Mouse (Mus musculus) liver, embryonic 15.5 days (tissue): ENCODE measurements around the gene Prkce. TPM values are rescaled to one million over a fixed set of nuclear protein-coding genes. Genes with fewer than 3 reads are reported as not detected.

Experiments used
- ATAC-seq: fragments of 200-750 bp; cut with Nextera tagmentation; 2 replicates; pipeline ENCODE4 v1.8.0; 2017; ENCODE audit warnings: moderate number of reproducible peaks, mild to moderate bottlenecking, moderate library complexity; ENCODE audit not compliant: insufficient read depth
- H3K27ac ChIP-seq: fragments of 300-500 bp; sonication (generic); replicated peaks from 2 replicates; pipeline ENCODE4 v1.5.1; 2015; ENCODE audit warnings: mild to moderate bottlenecking, inconsistent platforms
- H3K27me3 ChIP-seq: fragments of 300-500 bp; sonication (generic); 2 replicates; pipeline ENCODE4 v1.6.1; 2015; ENCODE audit warnings: mild to moderate bottlenecking, inconsistent platforms
- H3K36me3 ChIP-seq: fragments of 300-500 bp; sonication (generic); replicated peaks from 2 replicates; pipeline ENCODE4 v1.6.1; 2015; ENCODE audit warnings: moderate library complexity, mild to moderate bottlenecking, inconsistent platforms
- H3K4me1 ChIP-seq: fragments of 300-500 bp; sonication (generic); replicated peaks from 2 replicates; pipeline ENCODE4 v1.6.1; 2015; ENCODE audit warnings: inconsistent platforms
- H3K4me2 ChIP-seq: fragments of 300-500 bp; sonication (generic); 2 replicates; pipeline ENCODE4 v1.6.1; 2015; ENCODE audit warnings: moderate library complexity, mild to moderate bottlenecking, inconsistent platforms
- H3K4me3 ChIP-seq: fragments of 300-500 bp; sonication (generic); replicated peaks from 2 replicates; pipeline ENCODE4 v1.5.1; 2015; ENCODE audit warnings: mild to moderate bottlenecking, inconsistent platforms
- H3K9ac ChIP-seq: fragments of 300-500 bp; sonication (generic); 2 replicates; pipeline ENCODE4 v1.6.1; 2015; ENCODE audit warnings: moderate library complexity, mild to moderate bottlenecking, inconsistent platforms
- H3K9me3 ChIP-seq: fragments of 300-500 bp; sonication (generic); replicated peaks from 2 replicates; pipeline ENCODE4 v1.6.1; 2016; ENCODE audit warnings: inconsistent platforms
- WGBS: fragments of 180-500 bp; shearing (Covaris S2); methylation state at CpG from one replicate; pipeline ENCODE4 v1.1.7; 2015; ENCODE audit warnings: mixed read lengths; ENCODE audit not compliant: insufficient replicate concordance; 5-methylcytosine and 5-hydroxymethylcytosine counted together
- polyA plus RNA-seq: library from polyadenylated mRNA; unstranded; fragments of >200 nt; fragmentation: Nextera tagmentation; extraction: Ambion mirVana; gene quantifications from 2 replicates; pipeline ENCODE4 v1.2.1, GENCODE M21; 2015

The Prkce gene
- polyA plus RNA-seq, 1 experiment from 2014 or later: 0.79 TPM

DNA sequence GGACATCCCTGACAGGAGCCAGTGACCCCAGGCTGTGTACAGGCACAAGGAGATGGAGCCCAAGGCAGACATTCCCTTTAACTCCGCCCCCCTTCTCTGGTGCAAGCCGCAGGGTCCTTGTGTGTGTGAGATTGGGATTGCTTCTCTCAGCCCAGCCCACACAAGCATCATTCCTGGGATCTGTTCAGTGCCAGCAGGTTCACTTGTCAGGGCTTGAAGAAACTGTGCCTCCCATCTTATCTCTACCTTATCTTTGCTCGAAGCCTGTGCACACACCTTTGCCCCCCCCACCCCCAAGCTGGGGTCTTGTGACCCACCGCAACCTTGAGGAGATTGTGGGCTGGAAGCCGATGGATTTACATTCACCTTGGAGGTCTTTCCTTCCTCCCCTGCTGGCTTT is 508.8 kb downstream of the Prkce start:
- Histone ChIP-seq H3K4me1 (no peaks in the 10 kb centered on the region), H3K9ac (no peak overlapping the region), H3K4me3 (no peak overlapping the region), H3K27me3 (no peaks in the 10 kb centered on the region), H3K36me3 (no peaks in the 10 kb centered on the region), H3K4me2 (no peak overlapping the region), H3K27ac (no peak overlapping the region), H3K9me3 (no peaks in the 10 kb centered on the region)
- 62% methylated on average over 5 of the region's 5 CpGs for WGBS
- no peak for ATAC-seq

DNA sequence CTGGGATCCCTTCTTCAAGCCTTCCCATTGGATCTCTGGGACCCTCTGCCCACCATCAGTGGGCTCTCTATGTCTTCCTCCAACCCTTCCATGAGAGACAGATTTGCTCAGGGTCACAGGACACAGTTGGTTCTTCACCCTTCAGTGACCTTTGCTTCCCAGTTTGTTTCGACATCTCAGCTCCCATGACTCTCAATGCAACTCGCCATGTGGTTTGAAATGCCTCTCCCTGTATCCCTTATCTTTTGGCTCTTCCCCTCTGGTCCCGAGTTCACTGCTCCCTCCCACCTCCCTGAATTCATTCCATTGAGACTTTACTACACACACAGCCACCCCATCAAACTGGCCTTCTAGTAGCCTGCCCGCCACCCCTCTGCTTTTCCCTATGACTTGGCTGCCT is 509.3 kb downstream of the Prkce start:
- no peaks in the 10 kb centered on the region for H3K36me3 ChIP-seq
- H3K4me2 ChIP-seq: no peak overlapping the region
- no peaks in the 10 kb centered on the region for H3K27me3 ChIP-seq
- H3K9ac ChIP-seq: no peak overlapping the region
- H3K9me3 ChIP-seq: no peaks in the 10 kb centered on the region
- H3K27ac ChIP-seq: no peak overlapping the region
- 48% methylated on average over 4 of the region's 4 CpGs for WGBS
- no peaks in the 10 kb centered on the region for H3K4me1 ChIP-seq
- ATAC-seq: peak; percentile 25; the same call in 1 of the 2 replicates
- H3K4me3 ChIP-seq: no peak overlapping the region

DNA sequence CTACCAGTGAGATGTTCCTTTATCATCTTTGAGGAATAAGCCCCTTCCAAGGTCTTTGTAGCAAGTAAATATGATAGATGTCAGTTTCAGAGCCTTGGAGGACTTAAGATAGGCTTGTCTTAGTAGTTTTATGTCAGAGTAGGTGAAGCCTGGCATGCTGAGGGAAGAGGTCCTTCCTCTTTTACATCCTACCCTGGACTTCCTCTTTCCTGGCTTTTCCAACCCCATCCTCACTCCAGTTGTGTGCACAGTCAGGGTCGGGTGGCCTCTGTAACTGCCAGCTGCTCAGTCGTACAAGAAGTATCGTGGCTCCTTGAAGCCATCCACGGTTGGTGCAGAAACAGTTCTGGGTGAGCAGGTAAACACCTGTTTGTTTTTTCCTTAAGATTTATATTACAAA is 517.7 kb downstream of the Prkce start:
- WGBS: 40% methylated on average over 4 of the region's 4 CpGs
- Histone ChIP-seq H3K27ac (no peak overlapping the region), H3K4me3 (no peak overlapping the region), H3K4me1 (no peaks in the 10 kb centered on the region), H3K4me2 (no peak overlapping the region), H3K36me3 (no peaks in the 10 kb centered on the region), H3K9me3 (no peaks in the 10 kb centered on the region), H3K27me3 (no peaks in the 10 kb centered on the region), H3K9ac (no peak overlapping the region)
- ATAC-seq: no peak

DNA sequence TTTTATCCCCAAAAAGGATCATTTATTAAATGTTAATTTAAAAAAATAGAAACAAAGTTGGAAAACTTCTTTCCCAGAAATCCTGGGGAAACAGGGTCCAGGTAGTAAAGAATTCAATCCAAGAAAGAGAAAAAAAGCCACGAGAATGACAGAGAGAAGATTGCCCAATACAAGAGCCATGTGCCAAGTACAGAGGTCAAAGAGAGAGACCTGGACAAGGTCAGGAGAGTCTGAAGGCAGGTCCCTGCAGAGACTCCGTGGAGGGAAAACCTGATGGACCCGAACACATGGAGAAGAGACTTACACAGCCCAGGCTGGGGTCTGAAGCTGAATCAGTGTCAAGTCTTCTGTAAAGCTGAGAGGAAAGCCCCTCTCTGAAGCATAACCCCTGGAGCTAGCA is 519.4 kb downstream of the Prkce start:
- no peak overlapping the region for H3K4me3 ChIP-seq
- no peak overlapping the region for H3K4me2 ChIP-seq
- no peaks in the 10 kb centered on the region for H3K36me3 ChIP-seq
- no peaks in the 10 kb centered on the region for H3K27me3 ChIP-seq
- ATAC-seq: no peak
- H3K27ac ChIP-seq: no peak overlapping the region
- no peaks in the 10 kb centered on the region for H3K4me1 ChIP-seq
- H3K9ac ChIP-seq: no peak overlapping the region
- WGBS: 56% methylated on average over 3 of the region's 3 CpGs
- H3K9me3 ChIP-seq: no peaks in the 10 kb centered on the region

DNA sequence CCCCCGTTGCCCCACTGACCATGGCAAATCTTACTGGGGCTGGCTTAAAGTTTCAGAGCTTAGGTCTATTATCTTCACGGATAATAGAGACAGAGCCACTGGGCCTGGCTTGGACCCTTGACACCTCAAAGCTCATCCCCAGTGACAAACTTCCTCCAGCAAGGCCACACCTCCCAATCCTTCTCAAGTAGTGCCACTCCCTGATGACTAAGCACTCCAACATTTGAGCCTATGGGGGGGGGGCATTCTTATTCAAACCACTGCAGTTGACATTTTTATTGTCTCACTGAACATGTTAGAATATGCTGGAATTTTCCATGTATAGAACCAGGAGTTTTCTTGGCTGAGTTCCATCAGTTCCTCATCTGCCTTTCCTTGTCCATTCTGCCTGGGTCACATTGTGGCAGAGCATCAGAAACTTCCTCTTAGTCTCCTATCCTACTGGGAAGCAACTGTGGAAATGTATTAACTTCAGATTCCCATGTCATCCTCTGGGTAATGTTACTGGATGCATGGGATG is 523.3 kb downstream of the Prkce start:
- H3K4me3 ChIP-seq: no peak overlapping the region
- H3K9me3 ChIP-seq: no peaks in the 10 kb centered on the region
- H3K27ac ChIP-seq: no peak overlapping the region
- 53% methylated on average over 2 of the region's 2 CpGs for WGBS
- H3K4me2 ChIP-seq: no peak overlapping the region
- H3K9ac ChIP-seq: no peak overlapping the region
- H3K27me3 ChIP-seq: no peaks in the 10 kb centered on the region
- no peaks in the 10 kb centered on the region for H3K4me1 ChIP-seq
- ATAC-seq: no peak
- no peaks in the 10 kb centered on the region for H3K36me3 ChIP-seq

DNA sequence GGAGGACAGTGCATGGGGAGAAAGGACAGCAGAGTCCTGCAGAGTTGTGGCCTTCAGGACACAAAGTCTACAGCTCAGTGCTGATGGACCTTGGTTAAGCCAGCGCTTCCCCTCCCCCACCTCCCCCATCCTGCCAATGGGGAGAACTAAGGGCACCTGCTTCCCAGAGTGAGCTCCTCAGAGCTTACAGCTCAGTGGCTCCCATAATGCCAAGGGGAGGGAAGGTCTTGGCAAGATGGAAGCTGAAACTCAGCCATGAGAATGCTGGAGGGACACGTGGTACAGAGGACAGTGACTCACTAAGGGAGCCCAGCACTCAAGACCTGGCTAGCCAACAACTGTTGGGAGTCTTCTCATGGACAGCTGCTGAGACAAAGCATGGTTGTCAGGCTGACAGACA is 530.2 kb downstream of the Prkce start:
- WGBS: 61% methylated on average over 2 of the region's 2 CpGs
- ATAC-seq: no peak
- H3K27me3 ChIP-seq: no peaks in the 10 kb centered on the region
- H3K36me3 ChIP-seq: no peaks in the 10 kb centered on the region
- no peak overlapping the region for H3K4me3 ChIP-seq
- no peak overlapping the region for H3K27ac ChIP-seq
- no peaks in the 10 kb centered on the region for H3K4me1 ChIP-seq
- no peak overlapping the region for H3K9ac ChIP-seq
- H3K4me2 ChIP-seq: no peak overlapping the region
- no peaks in the 10 kb centered on the region for H3K9me3 ChIP-seq

DNA sequence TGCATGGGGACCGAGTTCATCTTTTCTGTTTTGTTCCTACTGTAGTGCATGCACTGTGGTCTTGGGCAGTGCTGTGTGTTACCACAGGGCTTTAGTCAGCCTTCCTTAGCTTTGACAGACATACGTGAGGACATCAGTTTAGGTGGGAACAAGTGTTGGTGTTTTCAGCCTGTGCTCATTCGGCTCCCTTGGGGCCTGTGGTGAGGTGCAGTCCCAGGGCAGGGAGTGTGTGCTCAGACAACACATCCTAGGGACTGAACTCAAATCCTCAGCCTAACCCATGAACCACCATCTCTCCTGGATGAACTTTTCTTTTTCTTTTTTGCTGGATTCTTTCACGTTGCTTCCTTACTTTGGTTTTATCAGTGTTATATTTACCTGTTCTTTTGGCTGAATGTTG is 535.8 kb downstream of the Prkce start:
- no peak for ATAC-seq
- Histone ChIP-seq H3K9ac (no peak overlapping the region), H3K4me1 (no peaks in the 10 kb centered on the region), H3K4me3 (no peak overlapping the region), H3K9me3 (no peaks in the 10 kb centered on the region), H3K4me2 (no peak overlapping the region), H3K27ac (no peak overlapping the region), H3K36me3 (no peaks in the 10 kb centered on the region), H3K27me3 (no peaks in the 10 kb centered on the region)
- 45% methylated on average over 4 of the region's 4 CpGs for WGBS

DNA sequence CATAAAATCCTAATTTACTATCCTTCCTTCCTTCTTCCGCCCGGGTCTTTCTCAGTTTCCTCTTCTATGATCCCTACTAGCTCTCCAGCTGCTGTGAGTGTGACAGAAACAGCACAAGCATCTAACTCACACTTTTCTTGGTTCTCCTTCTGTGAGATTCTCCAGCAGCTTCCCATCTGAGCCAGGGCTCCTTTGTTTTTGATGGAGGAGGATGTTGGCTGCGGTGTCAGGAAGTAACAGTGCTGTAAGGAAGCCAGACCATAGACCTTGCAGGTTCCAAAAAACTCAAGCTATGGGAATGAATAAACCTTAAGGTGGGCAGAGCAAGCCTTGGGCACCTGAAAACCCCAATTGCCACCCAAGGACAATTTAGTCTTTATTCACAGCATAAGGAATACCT is 537.7 kb downstream of the Prkce start:
- Histone ChIP-seq H3K9me3 (no peaks in the 10 kb centered on the region), H3K36me3 (no peaks in the 10 kb centered on the region), H3K9ac (no peak overlapping the region), H3K27me3 (no peaks in the 10 kb centered on the region), H3K27ac (no peak overlapping the region), H3K4me1 (no peaks in the 10 kb centered on the region), H3K4me2 (no peak overlapping the region), H3K4me3 (no peak overlapping the region)
- WGBS: 42% methylated on average over 3 of the region's 3 CpGs
- ATAC-seq: no peak

DNA sequence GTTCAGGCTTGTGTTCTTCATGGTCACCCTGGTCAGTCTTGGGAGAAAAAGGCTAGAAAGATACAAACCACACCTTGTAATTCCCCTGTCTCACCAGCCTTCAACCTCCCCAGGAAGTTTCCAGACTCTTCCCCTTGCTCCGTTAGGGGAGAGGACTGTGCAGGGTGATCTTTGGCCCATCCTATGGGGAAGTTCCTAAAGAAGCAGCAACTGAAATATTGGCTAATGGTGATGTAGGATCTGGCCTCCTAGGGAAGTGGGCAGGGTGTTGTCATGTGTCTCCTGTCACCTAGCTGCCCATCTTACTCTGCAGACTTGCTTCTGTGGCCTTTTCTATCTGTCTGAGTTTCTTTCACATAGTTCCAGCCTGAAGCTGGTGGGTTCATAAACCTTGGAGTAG is 538.9 kb downstream of the Prkce start:
- WGBS: 30% methylated on average over 1 of the region's 1 CpGs
- ATAC-seq: no peak
- H3K4me1 ChIP-seq: no peaks in the 10 kb centered on the region

More for the DNA sequence above, 538.9 kb downstream of the Prkce start:
- Histone ChIP-seq H3K9me3 (no peaks in the 10 kb centered on the region), H3K36me3 (no peaks in the 10 kb centered on the region), H3K9ac (no peak overlapping the region), H3K27ac (no peak overlapping the region), H3K4me3 (no peak overlapping the region), H3K27me3 (no peaks in the 10 kb centered on the region), H3K4me2 (no peak overlapping the region)

Other genes with a start within 250 kb of the Prkce start
- gene Srbd1, start 22.6 kb upstream of the Prkce start, polyA plus RNA-seq: 6.4 and 8.0 TPM in 2 replicates